Mouse (Mus musculus) neural tube, embryonic 14.5 days (tissue): ENCODE results near the gene Tbc1d32. TPM values are rescaled to one million over a fixed set of nuclear protein-coding genes. Genes with fewer than 3 reads are reported as not detected.

ENCODE experiments used
- ATAC-seq: fragments of 200-750 bp; cut with Nextera tagmentation; 2 replicates; pipeline ENCODE4 v1.8.0; 2017; ENCODE audit warnings: low read depth, mild to moderate bottlenecking, moderate TSS enrichment, moderate library complexity
- H3K27ac ChIP-seq: fragments of 300-500 bp; sonication (generic); 2 replicates; pipeline ENCODE4 v1.5.1; 2014; ENCODE audit warnings: low read depth, mild to moderate bottlenecking, control low read depth, low read length, moderate library complexity, mixed read lengths
- H3K27me3 ChIP-seq: fragments of 300-500 bp; sonication (generic); 2 replicates; pipeline ENCODE4 v1.6.1; 2014; ENCODE audit warnings: low read length; ENCODE audit not compliant: control insufficient read depth, insufficient read depth
- H3K36me3 ChIP-seq: fragments of 300-500 bp; sonication (generic); 2 replicates; pipeline ENCODE4 v1.6.1; 2014; ENCODE audit warnings: low read length, mixed read lengths; ENCODE audit not compliant: control insufficient read depth, insufficient read depth
- H3K4me1 ChIP-seq: fragments of 300-500 bp; sonication (generic); 2 replicates; pipeline ENCODE4 v1.6.1; 2014; ENCODE audit warnings: low read length; ENCODE audit not compliant: control insufficient read depth, insufficient read depth
- H3K4me2 ChIP-seq: fragments of 300-500 bp; sonication (generic); 2 replicates; pipeline ENCODE4 v1.6.1; 2014; ENCODE audit warnings: mild to moderate bottlenecking, low read depth, low read length, control low read depth
- H3K4me3 ChIP-seq: fragments of 300-500 bp; sonication (generic); 2 replicates; pipeline ENCODE4 v1.5.1; 2014; ENCODE audit warnings: low read depth, low read length, control low read depth, mixed read lengths
- H3K9ac ChIP-seq: fragments of 300-500 bp; sonication (generic); replicated peaks from 2 replicates; pipeline ENCODE4 v1.6.1; 2014; ENCODE audit warnings: low read depth, mild to moderate bottlenecking, control low read depth, low read length, mixed read lengths
- H3K9me3 ChIP-seq: fragments of 300-500 bp; sonication (generic); 2 replicates; pipeline ENCODE4 v1.6.1; 2016; ENCODE audit warnings: low read length; ENCODE audit not compliant: control insufficient read depth
- WGBS: fragments of 180-500 bp; shearing (Covaris S2); extraction: QIAGEN DNeasy Blood & Tissue Kit; methylation state at CpG from one replicate; pipeline ENCODE4 v1.1.7; 2014; 5-methylcytosine and 5-hydroxymethylcytosine counted together
- polyA plus RNA-seq: library from polyadenylated mRNA; unstranded; fragments of >200 nt; fragmentation: Nextera tagmentation; extraction: Ambion mirVana; gene quantifications from 2 replicates; pipeline ENCODE4 v1.2.1, GENCODE M21; 2014

Tbc1d32 gene
- polyA plus RNA-seq, 1 experiment from 2014 or later, result 3.1 TPM

- Histone ChIP-seq H3K36me3 (no peaks in the 10 kb centered on the region), H3K9me3 (no peaks in the 10 kb centered on the region), H3K4me3 (no peak overlapping the region), H3K27me3 (no peaks in the 10 kb centered on the region), H3K4me2 (no peak overlapping the region), H3K4me1 (no peaks in the 10 kb centered on the region), H3K9ac (no peak overlapping the region), H3K27ac (no peak overlapping the region)
- 70% methylated on average over 7 of the region's 7 CpGs for WGBS
- no peak for ATAC-seq
These were observed 250.5 kb downstream of the Tbc1d32 start for GRCm38 (mm10) chr10:55978001-55978400.

Other genes with a start within 250 kb of the Tbc1d32 start
- gene Msl3l2, start 121.8 kb downstream of the Tbc1d32 start, polyA plus RNA-seq, result 10.7 and 10.9 TPM in 2 replicates
- 38.4 and 111 TPM in 2 replicates for gene Gja1, start 148.6 kb upstream of the Tbc1d32 start, polyA plus RNA-seq